Mouse (Mus musculus) erythroblast, embryonic 14.5 days (primary cell): ENCODE measurements around the gene Itga9. TPM values are rescaled to one million over a fixed set of nuclear protein-coding genes. Genes with fewer than 3 reads are reported as not detected.

Source experiments
- H3K27me3 ChIP-seq: 2 replicates; pipeline ENCODE4 v1.6.1; 2012; ENCODE audit warnings: inconsistent platforms; ENCODE audit not compliant: control insufficient read depth
- H3K36me3 ChIP-seq: 2 replicates; pipeline ENCODE4 v1.6.1; 2012; ENCODE audit warnings: mild to moderate bottlenecking, inconsistent platforms; ENCODE audit not compliant: control insufficient read depth
- H3K4me1 ChIP-seq: 2 replicates; pipeline ENCODE4 v1.6.1; 2012; ENCODE audit warnings: inconsistent platforms; ENCODE audit not compliant: control insufficient read depth
- H3K4me3 ChIP-seq: replicated peaks from 2 replicates; pipeline ENCODE3; 2012; ENCODE audit warnings: moderate library complexity, mild to moderate bottlenecking, inconsistent platforms
- H3K9me3 ChIP-seq: 2 replicates; pipeline ENCODE4 v1.6.1; 2012; ENCODE audit warnings: low read length, inconsistent platforms, mixed read lengths; ENCODE audit not compliant: control insufficient read depth
- GATA1 ChIP-seq: IDR thresholded peaks from 2 replicates; pipeline ENCODE4 v1.6.1; 2012; ENCODE audit warnings: low read length, inconsistent platforms, mixed read lengths
- TAL1 ChIP-seq: IDR thresholded peaks from 3 replicates; pipeline ENCODE4 v1.6.1; 2012; ENCODE audit warnings: low read length, inconsistent platforms, mixed read lengths
- polyA plus RNA-seq: library from polyadenylated mRNA; stranded (reverse); fragments of >175 nt; gene quantifications from 2 replicates; pipeline ENCODE4 v1.2.3, GENCODE M21; 2012

Itga9 gene
- polyA plus RNA-seq, 1 experiment: under 0.01 TPM

DNA sequence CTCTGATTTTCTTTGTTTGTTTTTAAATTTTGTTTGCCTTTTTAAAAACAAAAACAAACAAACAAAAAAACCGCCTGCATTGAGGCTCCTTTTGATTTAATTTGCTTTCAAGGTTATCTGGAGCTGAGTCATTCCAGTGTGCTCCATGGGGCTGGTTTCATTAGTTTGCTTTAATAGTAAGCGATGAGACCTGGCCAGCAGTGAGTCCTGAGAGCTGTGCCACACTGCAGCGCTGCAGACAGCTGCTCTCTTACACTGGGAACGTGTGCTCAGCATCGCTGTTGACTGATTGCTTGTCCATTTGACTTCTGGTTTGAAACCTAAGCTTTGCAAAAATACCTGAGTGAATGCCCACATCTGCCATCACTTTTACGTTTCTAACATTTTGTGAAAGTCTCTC, 26.1 kb upstream of the Itga9 start:
- TF ChIP-seq TAL1: no peak
- no peak for TF ChIP-seq GATA1
- Histone ChIP-seq H3K4me1 (peaks cover 4% of the 10 kb centered on the region), H3K27me3 (no peaks in the 10 kb centered on the region), H3K36me3 (peaks cover 63% of the 10 kb centered on the region), H3K4me3 (no peak overlapping the region), H3K9me3 (no peaks in the 10 kb centered on the region)

DNA sequence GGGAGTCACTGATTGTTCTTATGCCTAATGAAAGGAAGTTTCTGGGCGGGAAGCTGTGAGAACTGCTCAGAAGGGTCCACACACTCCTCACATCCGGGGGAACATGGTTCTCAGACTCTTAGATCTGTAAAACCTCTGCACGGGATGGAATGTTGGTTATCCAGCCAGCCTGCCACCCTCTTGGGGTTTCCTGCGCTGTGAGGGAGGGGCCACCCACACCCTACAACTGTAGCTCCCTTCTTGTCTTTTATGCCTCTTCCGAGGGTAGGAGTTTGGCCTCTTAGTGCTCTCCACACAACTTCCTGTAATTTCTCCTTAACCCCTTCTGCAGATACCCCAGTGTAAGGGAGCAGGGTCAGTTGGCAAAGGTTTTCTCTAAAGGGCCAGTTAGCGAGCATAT, 23.7 kb upstream of the Itga9 start:
- no peak for TF ChIP-seq TAL1
- TF ChIP-seq GATA1: no peak
- Histone ChIP-seq H3K27me3 (no peaks in the 10 kb centered on the region), H3K9me3 (no peaks in the 10 kb centered on the region), H3K36me3 (peaks cover 46% of the 10 kb centered on the region), H3K4me3 (no peak overlapping the region), H3K4me1 (peaks cover 4% of the 10 kb centered on the region)

DNA sequence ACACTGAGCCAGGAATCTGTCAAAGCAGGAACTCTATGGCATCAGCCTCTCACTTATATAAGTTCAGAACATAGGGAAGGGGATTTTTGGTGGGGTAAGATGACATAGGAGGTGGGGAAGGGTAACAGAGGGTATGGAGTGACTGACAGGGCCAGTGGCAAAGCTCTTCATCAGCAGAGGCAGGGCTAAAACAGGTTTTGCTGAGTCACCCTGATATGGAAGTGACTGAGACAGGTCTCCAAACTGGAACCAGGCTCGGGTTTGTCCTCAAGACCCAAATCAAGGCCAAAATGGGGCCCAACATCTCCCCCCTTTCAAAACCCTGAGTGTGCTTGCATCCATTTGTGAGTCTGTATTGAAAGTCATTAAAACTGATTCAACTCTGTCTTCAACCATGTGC, 21.7 kb upstream of the Itga9 start:
- Histone ChIP-seq H3K4me3 (no peak overlapping the region), H3K27me3 (no peaks in the 10 kb centered on the region), H3K36me3 (peaks cover 28% of the 10 kb centered on the region), H3K4me1 (peaks cover 4% of the 10 kb centered on the region), H3K9me3 (no peaks in the 10 kb centered on the region)
- TF ChIP-seq GATA1: no peak
- TF ChIP-seq TAL1: no peak

DNA sequence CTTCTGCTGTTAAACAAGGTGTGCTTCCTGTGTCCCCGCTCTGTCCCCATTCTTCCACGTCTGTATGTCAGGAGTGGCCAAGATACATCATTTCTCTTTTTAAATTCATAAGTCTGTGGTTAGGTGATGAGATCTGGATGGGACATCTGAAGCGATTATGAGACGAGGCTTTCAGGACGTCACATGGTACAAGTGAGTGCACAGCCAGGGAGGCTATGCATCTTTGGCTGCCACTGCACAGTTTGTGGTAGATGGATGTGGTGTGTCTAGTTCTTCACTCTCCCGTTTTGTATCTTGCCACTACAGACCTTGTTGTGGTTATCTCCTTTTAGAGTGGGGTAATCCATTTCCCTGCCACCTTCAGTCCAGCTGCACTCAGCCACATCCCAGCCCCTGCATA, 20.5 kb upstream of the Itga9 start:
- Histone ChIP-seq H3K36me3 (peaks cover 20% of the 10 kb centered on the region), H3K9me3 (no peaks in the 10 kb centered on the region), H3K4me3 (no peak overlapping the region), H3K27me3 (no peaks in the 10 kb centered on the region), H3K4me1 (peaks cover 4% of the 10 kb centered on the region)
- TF ChIP-seq GATA1 (no peak), TAL1 (no peak)

DNA sequence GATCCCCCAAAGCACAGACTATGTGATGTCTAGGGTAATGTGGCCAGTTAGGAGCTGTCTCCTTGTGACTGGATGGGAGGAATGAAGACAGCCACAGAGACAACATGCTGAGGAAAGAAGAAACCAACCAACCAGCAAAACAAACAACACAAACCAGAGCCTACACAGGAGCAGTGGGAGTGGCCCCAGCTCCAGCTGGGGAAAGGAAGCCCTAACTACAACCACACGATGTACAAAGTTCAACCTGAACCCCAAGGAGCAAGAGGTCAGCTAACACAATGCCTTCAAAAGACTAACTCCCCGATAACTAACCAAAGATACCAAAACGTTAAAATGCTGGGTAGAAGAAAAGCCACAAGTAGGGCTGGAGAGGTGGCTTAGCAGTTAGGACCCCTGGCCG, 19.4 kb upstream of the Itga9 start:
- Histone ChIP-seq H3K9me3 (no peaks in the 10 kb centered on the region), H3K4me3 (no peak overlapping the region), H3K36me3 (peaks cover 16% of the 10 kb centered on the region), H3K27me3 (no peaks in the 10 kb centered on the region), H3K4me1 (peaks cover 4% of the 10 kb centered on the region)
- no peak for TF ChIP-seq GATA1
- TF ChIP-seq TAL1: no peak

DNA sequence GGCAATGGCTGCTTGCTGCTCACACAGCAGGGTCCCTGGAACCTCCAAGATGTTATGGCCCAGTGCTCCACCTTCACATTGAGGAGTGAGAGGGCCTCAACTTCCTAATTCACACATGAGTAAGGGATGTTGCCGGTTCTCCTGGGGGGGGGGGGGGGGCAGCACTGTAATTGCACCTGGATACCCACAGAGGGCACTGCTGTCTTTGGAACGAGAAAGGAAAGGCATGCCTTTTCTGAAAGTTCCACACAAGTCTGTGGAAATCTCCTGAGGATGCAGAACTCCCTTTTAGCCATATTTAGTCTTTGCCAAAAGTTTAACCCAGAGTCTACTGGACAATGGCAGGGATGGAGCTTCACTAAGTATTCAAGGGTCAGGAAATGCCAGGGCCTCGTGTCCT, 17.2 kb upstream of the Itga9 start:
- TF ChIP-seq TAL1 (no peak), GATA1 (no peak)
- no peak overlapping the region for H3K4me3 ChIP-seq
- H3K9me3 ChIP-seq: no peaks in the 10 kb centered on the region
- H3K4me1 ChIP-seq: peaks cover 4% of the 10 kb centered on the region
- H3K27me3 ChIP-seq: no peaks in the 10 kb centered on the region
- peaks cover 3% of the 10 kb centered on the region for H3K36me3 ChIP-seq

DNA sequence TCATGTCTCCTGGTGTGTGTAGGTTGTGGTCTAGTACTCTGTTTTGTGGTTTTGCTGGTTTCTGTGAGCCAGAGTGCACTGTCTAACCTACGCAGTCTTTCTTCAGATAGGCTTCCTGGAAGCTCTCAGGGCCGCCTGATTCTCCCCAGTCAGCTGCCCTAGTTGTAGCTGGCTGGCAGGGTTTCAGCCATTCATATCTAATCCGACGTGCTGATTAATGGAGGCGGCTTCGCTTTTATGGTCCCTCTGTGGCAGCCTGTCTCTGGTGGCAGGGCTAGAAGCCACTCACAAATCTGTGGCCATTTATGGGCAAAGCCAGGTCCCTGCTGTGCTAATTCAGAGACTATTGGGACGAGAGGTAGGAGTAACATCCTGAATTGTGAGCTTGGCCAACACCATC, 16.3 kb upstream of the Itga9 start:
- no peaks in the 10 kb centered on the region for H3K27me3 ChIP-seq
- TF ChIP-seq GATA1 (no peak), TAL1 (no peak)
- no peak overlapping the region for H3K4me3 ChIP-seq
- peaks cover 2% of the 10 kb centered on the region for H3K36me3 ChIP-seq
- no peaks in the 10 kb centered on the region for H3K9me3 ChIP-seq
- H3K4me1 ChIP-seq: no peaks in the 10 kb centered on the region; the same call in 1 of the 2 replicates

DNA sequence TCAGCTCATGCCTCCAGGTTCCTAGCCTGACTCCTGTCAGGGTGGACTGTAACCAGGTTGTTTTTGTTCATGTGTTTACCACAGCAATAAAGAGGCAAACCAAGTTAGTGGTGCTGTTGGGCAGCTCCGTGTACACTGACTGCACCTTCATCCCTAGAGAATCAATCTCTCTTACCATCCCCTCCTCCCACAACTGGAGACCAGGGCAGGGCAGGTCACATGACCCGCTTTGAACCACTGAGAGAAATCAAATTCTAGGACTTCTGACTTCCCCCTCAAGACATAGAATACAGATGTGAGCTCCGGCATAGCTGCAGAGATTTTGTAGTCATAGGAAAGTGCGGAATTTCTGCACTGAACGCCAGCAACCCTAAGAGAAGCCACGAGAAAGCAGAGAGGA, 14.9 kb upstream of the Itga9 start:
- Histone ChIP-seq H3K36me3 (no peaks in the 10 kb centered on the region), H3K4me3 (no peak overlapping the region), H3K9me3 (no peaks in the 10 kb centered on the region), H3K27me3 (no peaks in the 10 kb centered on the region), H3K4me1 (no peaks in the 10 kb centered on the region; the same call in 1 of the 2 replicates)
- TF ChIP-seq GATA1 (no peak), TAL1 (no peak)

DNA sequence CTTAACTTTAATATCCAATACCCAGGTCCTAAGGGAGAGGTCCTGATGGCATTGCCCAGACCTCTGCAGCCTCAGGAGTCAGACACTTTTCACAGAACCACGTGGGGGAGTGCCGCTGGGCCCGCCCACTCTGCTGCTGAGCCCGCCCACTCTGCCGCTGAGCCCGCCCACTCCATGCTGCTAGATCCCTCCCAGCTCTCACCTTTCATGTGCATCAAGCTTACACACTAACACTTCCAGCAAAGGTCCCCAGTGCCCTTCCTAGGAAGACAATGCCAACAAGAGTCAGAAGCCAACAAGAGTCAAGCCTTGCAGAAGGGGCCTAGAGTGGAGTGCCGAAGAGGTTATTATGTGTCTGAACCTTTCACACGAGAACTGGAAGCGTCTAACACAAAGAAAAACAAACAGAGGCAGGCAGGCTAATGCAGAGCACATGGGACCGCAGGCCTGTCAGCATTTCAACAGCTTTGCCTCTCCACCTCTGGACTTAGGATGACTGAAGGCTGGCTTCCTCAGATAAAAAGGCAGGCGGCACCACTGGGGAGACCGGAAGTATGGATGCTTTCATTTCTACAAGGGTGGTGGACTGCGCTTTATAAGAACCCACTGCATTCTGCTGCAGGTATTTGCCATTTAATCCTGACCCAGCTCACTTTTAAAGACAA, 13.8 kb upstream of the Itga9 start:
- Histone ChIP-seq H3K4me3 (no peak overlapping the region), H3K36me3 (no peaks in the 10 kb centered on the region), H3K4me1 (no peaks in the 10 kb centered on the region; the same call in 1 of the 2 replicates), H3K27me3 (no peaks in the 10 kb centered on the region), H3K9me3 (no peaks in the 10 kb centered on the region)
- no peak for TF ChIP-seq GATA1
- no peak for TF ChIP-seq TAL1

DNA sequence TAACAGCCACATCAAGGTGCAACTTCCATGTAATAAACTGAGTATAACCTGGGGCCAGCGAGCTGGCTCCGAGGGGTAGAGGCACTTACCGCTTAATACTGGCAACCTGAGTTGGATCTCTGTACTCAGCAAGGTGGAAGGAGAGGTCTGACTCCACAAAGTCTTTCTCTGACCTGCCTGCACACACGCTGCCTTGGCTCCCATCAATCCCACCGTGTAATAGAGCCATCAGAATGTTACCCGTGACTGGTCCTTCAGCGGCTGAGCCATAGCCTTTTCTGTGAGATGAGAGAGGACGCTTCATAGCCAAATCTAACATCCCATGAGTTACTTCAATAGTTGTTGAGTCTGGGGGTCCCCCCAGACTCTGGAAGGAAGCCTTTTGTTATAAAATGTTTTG, 13.0 kb upstream of the Itga9 start:
- Histone ChIP-seq H3K27me3 (no peaks in the 10 kb centered on the region), H3K4me3 (no peak overlapping the region), H3K9me3 (no peaks in the 10 kb centered on the region), H3K4me1 (no peaks in the 10 kb centered on the region; the same call in 1 of the 2 replicates), H3K36me3 (no peaks in the 10 kb centered on the region)
- TF ChIP-seq GATA1: no peak
- no peak for TF ChIP-seq TAL1
